Mouse (Mus musculus) layer of hippocampus, postnatal 14 days (tissue): ENCODE data around the gene Dpp8. TPM values are rescaled to one million over a fixed set of nuclear protein-coding genes. Genes with fewer than 3 reads are reported as not detected.
A peak's percentile ranks its signal among the peaks of the same experiment; 100 is the strongest.

Source experiments
- DNase-seq, 2 experiments: peaks; one replicate each; pipeline ENCODE4 v3.0.0; 2021 to 2022; ENCODE audit warnings: low spot score in 2 of 2, mixed read lengths in 1 of 2
- total RNA-seq, 2 experiments: library from RNA; stranded (reverse); gene quantifications; 2 replicates each; pipeline ENCODE4 v1.2.3; 2021

The Dpp8 gene
- total RNA-seq, 2 experiments from 2014 or later: 136 to 151 TPM

GRCm38 (mm10) chr9:65123552-65124168 lies 91.4 kb downstream of the Dpp8 start:
- peak; percentile 33 to 50 for DNase-seq

GRCm38 (mm10) chr9:65128123-65128815 lies 96.1 kb downstream of the Dpp8 start:
- no peak for DNase-seq

GRCm38 (mm10) chr9:65131717-65132116 lies 99.5 kb downstream of the Dpp8 start:
- no peak for DNase-seq

Other genes with a start within 250 kb of the Dpp8 start
- gene Dennd4a, start 221.1 kb upstream of the Dpp8 start, total RNA-seq: 10 to 100 TPM; 48.7 to 52.2 TPM
- under 1 TPM; 0.12 to 0.28 TPM for gene Slc24a1, start 80.8 kb upstream of the Dpp8 start, total RNA-seq
- gene Ints14, start 71.5 kb upstream of the Dpp8 start, total RNA-seq: 10 to 100 TPM; 22.4 to 25.0 TPM
- 100 to 1,000 TPM; 161 to 165 TPM for gene Hacd3, start 10.7 kb upstream of the Dpp8 start, total RNA-seq
- gene Igdcc4, start 69.1 kb downstream of the Dpp8 start, total RNA-seq: 10 to 100 TPM; 26.1 to 30.4 TPM
- 1 to 10 TPM; 5.3 to 6.1 TPM for gene Igdcc3, start 108.8 kb downstream of the Dpp8 start, total RNA-seq
- 1 to 10 TPM; 4.1 TPM for gene Parp16, start 162.9 kb downstream of the Dpp8 start, total RNA-seq
- gene Cilp, start 232.8 kb downstream of the Dpp8 start, total RNA-seq: under 1 TPM; 0.07 to 0.14 TPM